Comparison of ENCODE assay signal across 42 mouse cellular contexts in genomic region chr6:129126861-129127260, GRCm38 (mm10). TPM values are rescaled to one million over a fixed set of nuclear protein-coding genes. Genes with fewer than 3 reads are reported as not detected.
"Had no signal": no experiment of that assay in that cellular context is flagged by ENCODE, and none has a peak within 500 bp of the region (broad histone marks: within the 10 kb centered on the region; RNA-seq: fewer than 3 reads in every experiment).

No protein-coding gene starts in this region.

- H3K4me3 ChIP-seq: limb, embryonic 10.5 days; limb, embryonic 12.5 days; limb, embryonic 13.5 days; limb, embryonic 15.5 days; liver, embryonic 12.5 days; liver, embryonic 13.5 days; liver, embryonic 15.5 days; lung, embryonic 15.5 days; megakaryocyte, embryonic 14.5 days; midbrain, embryonic 10.5 days; midbrain, embryonic 12.5 days; midbrain, embryonic 13.5 days; midbrain, embryonic 15.5 days; myocyte had no signal

- H3K27ac ChIP-seq: limb, embryonic 10.5 days; limb, embryonic 12.5 days; limb, embryonic 13.5 days; limb, embryonic 15.5 days; liver, embryonic 12.5 days; liver, embryonic 13.5 days; liver, embryonic 14.5 days; liver, embryonic 15.5 days; lung, embryonic 15.5 days; macrophage; midbrain, embryonic 10.5 days; midbrain, embryonic 12.5 days; midbrain, embryonic 13.5 days; midbrain, embryonic 15.5 days had no signal

- DNase-seq: left cerebral cortex, postnatal 4 days; liver; liver, embryonic 13.5 days; liver, postnatal 0 days; lung, adult 18-20 months; lung, adult 2 months; lung, embryonic 14.5 days; lung, postnatal 10 days; lung, postnatal 14 days; lung, postnatal 36 days; lung, postnatal 4 days; midbrain, embryonic 14.5 days had no signal

- H3K27me3 ChIP-seq: limb, embryonic 12.5 days; limb, embryonic 13.5 days; limb, embryonic 15.5 days; liver, embryonic 12.5 days; liver, embryonic 13.5 days; liver, embryonic 15.5 days; lung, embryonic 15.5 days; megakaryocyte, embryonic 14.5 days; midbrain, embryonic 12.5 days; midbrain, embryonic 13.5 days; midbrain, embryonic 15.5 days had no signal

- H3K4me1 ChIP-seq: limb, embryonic 10.5 days; limb, embryonic 12.5 days; limb, embryonic 13.5 days; limb, embryonic 15.5 days; liver, embryonic 12.5 days; liver, embryonic 13.5 days; liver, embryonic 15.5 days; lung, embryonic 15.5 days; midbrain, embryonic 10.5 days; midbrain, embryonic 12.5 days; midbrain, embryonic 13.5 days; midbrain, embryonic 15.5 days had no signal

- H3K36me3 ChIP-seq: limb, embryonic 10.5 days; limb, embryonic 12.5 days; limb, embryonic 13.5 days; limb, embryonic 15.5 days; liver, embryonic 12.5 days; liver, embryonic 13.5 days; liver, embryonic 15.5 days; lung, embryonic 15.5 days; midbrain, embryonic 10.5 days; midbrain, embryonic 12.5 days; midbrain, embryonic 13.5 days; midbrain, embryonic 15.5 days had no signal

- H3K9me3 ChIP-seq: limb, embryonic 10.5 days; limb, embryonic 12.5 days; limb, embryonic 13.5 days; limb, embryonic 15.5 days; liver, embryonic 12.5 days; liver, embryonic 13.5 days; liver, embryonic 15.5 days; lung, embryonic 15.5 days; megakaryocyte, embryonic 14.5 days; midbrain, embryonic 10.5 days; midbrain, embryonic 12.5 days; midbrain, embryonic 13.5 days; midbrain, embryonic 15.5 days had no signal

RNA-seq across cellular contexts. Expression of gene Clec2e, which starts 26.1 kb away (rescaled TPM):
- total RNA-seq: left cerebral cortex, postnatal 10 days; left cerebral cortex, postnatal 14 days; left cerebral cortex, postnatal 25 days; left cerebral cortex, postnatal 36 days; left cerebral cortex, postnatal 4 days; liver, adult 2 months; megakaryocyte progenitor cell, adult 5-6 weeks; megakaryocyte-erythroid progenitor cell, adult 5-6 weeks; midbrain, postnatal 0 days had no signal
- polyA plus RNA-seq: limb, embryonic 10.5 days; limb, embryonic 11.5 days; limb, embryonic 12.5 days; limb, embryonic 13.5 days; limb, embryonic 15.5 days; liver, embryonic 11.5 days; liver, embryonic 12.5 days; liver, embryonic 13.5 days; liver, embryonic 14.5 days; liver, embryonic 15.5 days; liver, postnatal 0 days; lung, embryonic 14.5 days; lung, embryonic 15.5 days; lung, embryonic 16.5 days; lung, postnatal 0 days; midbrain, embryonic 10.5 days; midbrain, embryonic 11.5 days; midbrain, embryonic 12.5 days; midbrain, embryonic 13.5 days; midbrain, embryonic 14.5 days; midbrain, embryonic 15.5 days; midbrain, embryonic 16.5 days; midbrain, postnatal 0 days; myocyte; neural tube, embryonic 11.5 days had no signal

RNA-seq across cellular contexts. Expression of gene Clec2d, which starts 53.6 kb away (rescaled TPM):
- polyA plus RNA-seq: limb, embryonic 10.5 days; limb, embryonic 11.5 days; limb, embryonic 13.5 days; liver, embryonic 11.5 days; liver, embryonic 12.5 days; midbrain, embryonic 10.5 days; midbrain, embryonic 11.5 days; midbrain, embryonic 15.5 days; midbrain, embryonic 16.5 days; midbrain, postnatal 0 days; neural tube, embryonic 11.5 days had no signal
